Mouse (Mus musculus): ENCODE data around the gene Sgip1. TPM values are rescaled to one million over a fixed set of nuclear protein-coding genes. Genes with fewer than 3 reads are reported as not detected.

Gene Sgip1
- total RNA-seq, 2 experiments from 2014 or later, result 1.7 to 2.9 TPM

GRCm38 (mm10) chr4:102840956-102841729 is 100.0 kb downstream of the Sgip1 start:
- DNase-seq, result no peak

DNA sequence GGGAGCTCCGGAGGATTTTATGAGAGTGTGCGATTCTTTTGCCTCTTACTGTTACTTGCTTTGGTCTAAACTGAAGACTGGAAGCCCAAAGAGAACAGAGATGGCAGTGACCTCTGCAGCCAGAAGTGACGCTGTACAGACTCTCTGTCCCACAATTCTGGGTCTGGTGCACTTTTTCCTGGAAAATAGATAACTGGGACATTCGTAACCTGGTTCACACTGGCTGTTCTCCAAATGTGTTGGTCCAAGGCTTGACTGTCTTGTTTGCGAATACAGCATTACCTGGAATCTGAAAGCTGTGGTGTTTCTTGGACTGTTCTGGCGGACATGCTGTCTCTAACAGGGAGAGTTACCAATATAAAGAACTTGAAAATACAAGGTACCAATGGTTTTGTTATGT is 109.4 kb downstream of the Sgip1 start:
- DNase-seq, result no peak

DNA sequence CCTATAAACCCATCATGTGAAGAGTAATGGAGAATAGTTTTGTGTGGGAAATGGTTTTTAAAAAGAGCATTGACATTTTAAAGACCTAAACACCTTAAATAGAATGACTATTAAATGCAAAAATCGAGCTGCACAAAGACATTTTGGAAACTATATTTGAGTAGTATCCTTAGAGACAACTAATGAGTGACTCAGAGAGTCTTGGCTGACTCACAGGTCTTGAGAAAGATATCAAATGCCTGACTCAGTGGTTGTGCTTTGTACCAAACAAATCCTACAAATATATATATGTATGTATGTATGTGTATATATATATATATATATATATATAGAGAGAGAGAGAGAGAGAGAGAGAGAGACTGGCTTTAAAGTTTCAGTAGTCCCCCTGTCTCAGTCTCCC is 110.1 kb downstream of the Sgip1 start:
- no peak for DNase-seq

DNA sequence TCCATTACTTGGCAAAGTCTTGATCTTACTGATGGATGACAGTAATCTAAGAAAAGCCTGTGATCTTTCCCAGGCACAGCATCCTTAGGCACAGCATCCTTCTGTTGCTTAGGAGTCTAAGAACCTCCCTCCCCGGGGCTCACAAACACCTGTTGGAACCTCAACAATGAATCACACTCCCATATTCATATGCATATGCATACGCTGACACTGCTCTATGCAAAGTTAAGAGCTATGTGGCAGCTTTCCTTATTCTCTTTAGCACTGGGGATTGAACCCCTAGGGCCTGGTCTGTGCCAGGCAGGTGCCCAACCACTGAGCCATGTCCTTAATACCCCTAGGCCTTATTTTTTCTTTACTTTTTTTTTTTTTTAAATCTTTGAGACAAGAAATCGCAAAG is 111.2 kb downstream of the Sgip1 start:
- no peak for DNase-seq

DNA sequence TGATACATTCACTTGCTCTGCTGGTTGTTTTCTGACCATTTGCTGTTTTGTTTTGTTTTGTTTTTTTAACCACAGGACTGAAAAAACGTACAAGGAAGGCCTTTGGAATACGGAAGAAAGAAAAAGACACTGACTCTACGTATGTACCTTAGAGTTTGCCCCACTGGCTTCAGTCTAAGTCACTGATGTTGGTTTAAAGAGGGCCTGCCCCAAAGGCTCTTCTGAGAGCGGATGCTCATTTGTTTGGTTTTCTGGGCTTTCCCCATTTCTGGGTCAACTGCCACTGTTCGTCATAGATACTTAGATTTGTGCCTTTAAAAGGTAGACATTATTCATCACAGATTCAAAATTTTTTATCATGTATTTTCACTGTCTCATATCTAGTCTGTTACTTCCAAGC is 111.7 kb downstream of the Sgip1 start:
- no peak for DNase-seq

DNA sequence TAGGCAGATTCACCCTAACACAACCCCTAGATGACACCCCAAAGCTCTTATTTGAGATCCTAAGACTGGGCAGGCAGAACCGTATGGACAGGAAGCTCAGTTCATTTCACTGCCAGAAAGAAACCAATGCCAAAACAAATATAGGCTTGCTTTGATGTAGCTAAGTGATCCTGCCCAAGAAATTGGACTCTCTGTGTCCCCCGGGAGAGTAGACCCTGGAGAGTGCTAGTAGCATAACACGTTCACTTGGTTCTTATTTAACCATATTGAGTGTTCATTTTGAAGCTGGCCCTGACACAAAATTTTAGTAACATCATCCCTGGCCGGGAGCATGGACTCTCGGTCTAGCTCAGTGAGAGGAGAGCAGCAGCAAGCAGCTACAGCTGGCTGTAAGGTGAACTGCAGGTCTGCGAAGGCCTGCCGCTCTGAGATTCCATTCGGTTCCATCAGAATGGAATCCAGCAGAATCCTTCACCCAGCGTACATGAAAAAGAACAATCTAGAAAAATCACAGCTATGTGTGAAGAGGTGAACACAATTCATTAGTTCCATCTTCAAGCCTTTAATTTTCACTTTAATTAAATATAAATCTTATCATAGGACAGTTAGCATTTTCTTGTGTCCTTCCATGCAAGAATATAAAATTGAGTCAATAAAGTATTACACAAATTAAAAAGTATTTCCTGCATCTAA is 112.4 kb downstream of the Sgip1 start:
- DNase-seq, result no peak

- DNase-seq, result no peak
Observed at GRCm38 (mm10) chr4:102854928-102855892, 114.1 kb downstream of the Sgip1 start.

DNA sequence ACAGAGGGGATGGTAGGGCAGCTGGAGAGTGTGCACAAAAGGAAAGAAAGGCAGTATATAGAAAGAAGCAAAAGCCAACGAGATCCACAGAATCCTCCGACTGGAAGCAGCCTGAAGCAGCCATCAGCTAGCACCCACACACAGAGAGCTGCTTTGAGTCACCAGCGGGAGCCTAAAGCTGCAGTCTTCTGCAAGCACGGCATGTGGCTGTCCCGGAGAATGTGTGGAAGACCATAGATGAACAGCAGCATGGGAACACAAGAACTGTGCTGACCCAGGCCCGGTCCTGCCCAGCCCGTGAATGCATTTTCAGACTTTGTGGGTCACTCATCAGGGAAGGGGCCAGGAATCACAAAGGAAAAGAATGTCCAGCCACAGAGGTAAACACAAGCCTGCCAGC is 115.0 kb downstream of the Sgip1 start:
- DNase-seq, result no peak

GRCm38 (mm10) chr4:102859259-102860194 is 118.4 kb downstream of the Sgip1 start:
- no peak for DNase-seq

- no peak for DNase-seq
Observed at GRCm38 (mm10) chr4:102862751-102863710, 121.9 kb downstream of the Sgip1 start.

GRCm38 (mm10) chr4:102866531-102866930 is 125.4 kb downstream of the Sgip1 start:
- DNase-seq, result no peak

GRCm38 (mm10) chr4:102871274-102871673 is 130.2 kb downstream of the Sgip1 start:
- DNase-seq, result no peak

DNA sequence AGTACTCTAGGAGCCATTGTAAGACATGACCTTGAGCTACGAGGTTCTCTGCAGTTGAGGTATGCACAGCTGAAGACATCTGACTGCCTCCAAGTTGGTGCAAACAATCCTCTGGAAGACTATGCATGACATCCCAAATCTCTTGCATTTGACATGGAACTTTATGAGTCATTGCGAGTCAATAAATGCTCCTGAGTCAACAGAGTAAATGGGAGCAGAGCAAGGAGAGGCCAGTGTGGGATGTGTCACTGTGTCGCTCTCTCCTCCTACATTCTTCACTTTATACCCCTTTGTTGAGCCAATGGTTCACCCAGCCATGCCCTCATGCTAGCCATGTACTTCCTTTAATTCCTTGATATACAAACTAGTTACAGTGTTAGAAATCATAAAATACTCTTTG is 142.0 kb downstream of the Sgip1 start:
- no peak for DNase-seq

GRCm38 (mm10) chr4:102884228-102884627 is 143.1 kb downstream of the Sgip1 start:
- no peak for DNase-seq

GRCm38 (mm10) chr4:102886459-102886858 is 145.4 kb downstream of the Sgip1 start:
- no peak for DNase-seq

- DNase-seq, result no peak
Observed at GRCm38 (mm10) chr4:102886902-102887301, 145.8 kb downstream of the Sgip1 start.

GRCm38 (mm10) chr4:102887770-102888689 is 146.9 kb downstream of the Sgip1 start:
- no peak for DNase-seq

DNA sequence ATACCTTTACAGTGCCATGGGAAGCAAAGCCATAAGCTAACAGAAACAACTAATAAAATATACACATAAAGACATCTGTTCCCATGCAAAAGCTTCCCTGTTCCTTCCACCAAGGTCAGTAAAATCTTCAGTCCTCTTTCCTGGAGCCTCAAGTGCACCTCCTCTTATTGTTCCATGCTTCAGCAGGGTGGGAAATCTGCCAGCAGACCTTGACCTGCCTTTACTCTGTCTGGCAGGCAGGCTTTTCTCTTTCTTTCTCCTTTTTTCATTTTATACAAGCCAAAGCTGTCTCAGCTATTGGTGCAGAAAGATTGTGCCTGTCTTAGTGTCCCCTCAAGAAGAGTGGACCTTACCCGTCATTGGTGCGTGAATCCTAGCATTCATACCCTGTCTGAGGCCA is 154.8 kb downstream of the Sgip1 start:
- no peak for DNase-seq

GRCm38 (mm10) chr4:102898987-102899386 is 157.9 kb downstream of the Sgip1 start:
- no peak for DNase-seq

Measured in gastrocnemius, postnatal 10 days (tissue).